Mouse (Mus musculus): Measurements from ENCODE around the gene Cdc42.

GRCm38 (mm10) chr4:137316027-137316770, 41.3 kb downstream of the Cdc42 start:
- TF ChIP-seq CTCF (IDR thresholded peaks at IDR 0.05; ENCODE audit: control insufficient read depth, insufficient read depth, low read length) (0 out of 2 replicates have a peak, but pooled peaks have one; percentile 14), POLR2A (IDR thresholded peaks at IDR 0.05; ENCODE audit: borderline replicate concordance, control insufficient read depth, low read depth, low read length) (no peak)
